Mouse (Mus musculus) hindbrain, embryonic 11.5 days (tissue): ENCODE measurements around the gene Ankle2. TPM values are rescaled to one million over a fixed set of nuclear protein-coding genes. Genes with fewer than 3 reads are reported as not detected.
A peak's percentile ranks its signal among the peaks of the same experiment; 100 is the strongest.

Experiments used
- ATAC-seq: fragments of 200-750 bp; cut with Nextera tagmentation; 2 replicates; pipeline ENCODE4 v1.8.0; 2017; ENCODE audit warnings: mild to moderate bottlenecking, moderate TSS enrichment, moderate library complexity; ENCODE audit not compliant: low FRiP score
- DNase-seq: peaks from one replicate; pipeline ENCODE4 v3.0.0-alpha.2; 2015; ENCODE audit warnings: low spot score
- H3K27ac ChIP-seq: fragments of 300-500 bp; sonication (generic); 2 replicates; pipeline ENCODE4 v1.5.1; 2014; ENCODE audit warnings: mild to moderate bottlenecking, low read depth, low read length
- H3K27me3 ChIP-seq: fragments of 300-500 bp; sonication (generic); 2 replicates; pipeline ENCODE4 v1.6.1; 2014; ENCODE audit warnings: mild to moderate bottlenecking, low read length, moderate library complexity, mixed read lengths; ENCODE audit not compliant: control insufficient read depth, insufficient read depth
- H3K36me3 ChIP-seq: fragments of 300-500 bp; sonication (generic); 2 replicates; pipeline ENCODE4 v1.6.1; 2014; ENCODE audit warnings: mild to moderate bottlenecking, low read length, moderate library complexity, mixed read lengths; ENCODE audit not compliant: control insufficient read depth, insufficient read depth
- H3K4me1 ChIP-seq: fragments of 300-500 bp; sonication (generic); replicated peaks from 2 replicates; pipeline ENCODE4 v1.6.1; 2014; ENCODE audit warnings: low read length, mixed read lengths; ENCODE audit not compliant: control insufficient read depth, insufficient read depth
- H3K4me2 ChIP-seq: fragments of 300-500 bp; sonication (generic); replicated peaks from 2 replicates; pipeline ENCODE4 v1.6.1; 2014; ENCODE audit warnings: mild to moderate bottlenecking, low read depth, low read length
- H3K4me3 ChIP-seq: fragments of 300-500 bp; sonication (generic); 2 replicates; pipeline ENCODE4 v1.5.1; 2014; ENCODE audit warnings: low read depth, low read length
- H3K9ac ChIP-seq: fragments of 300-500 bp; sonication (generic); 2 replicates; pipeline ENCODE4 v1.6.1; 2014; ENCODE audit warnings: low read depth, low read length
- H3K9me3 ChIP-seq: fragments of 300-500 bp; sonication (generic); 2 replicates; pipeline ENCODE4 v1.6.1; 2016; ENCODE audit warnings: low read length; ENCODE audit not compliant: control insufficient read depth
- WGBS: fragments of 180-500 bp; shearing (Covaris S2); extraction: QIAGEN DNeasy Blood & Tissue Kit; methylation state at CpG from one replicate; pipeline ENCODE4 v1.1.7; 2014; 5-methylcytosine and 5-hydroxymethylcytosine counted together
- polyA plus RNA-seq: library from polyadenylated mRNA; unstranded; fragments of >200 nt; fragmentation: Nextera tagmentation; extraction: Ambion mirVana; gene quantifications from 2 replicates; pipeline ENCODE4 v1.2.1, GENCODE M21; 2014

Ankle2 gene
- polyA plus RNA-seq, result 38.7 and 46.5 TPM in 2 replicates

GRCm38 (mm10) chr5:110230780-110231461 lies at the start of gene Ankle2:
Gene Ankle2, plus strand, starts transcription at chr5:110231004.
- under 1% methylated on average over 79 of the region's 81 CpGs for WGBS
- ATAC-seq, result peak; percentile 97

GRCm38 (mm10) chr5:110181716-110182115 lies 49.1 kb upstream of the Ankle2 start:
- H3K9me3 ChIP-seq, result no peaks in the 10 kb centered on the region
- H3K4me2 ChIP-seq, result no peak overlapping the region
- no peak overlapping the region for H3K4me3 ChIP-seq
- H3K27me3 ChIP-seq, result no peaks in the 10 kb centered on the region
- no peaks in the 10 kb centered on the region for H3K4me1 ChIP-seq
- 96% methylated on average over 5 of the region's 5 CpGs for WGBS
- ATAC-seq (no peak), DNase-seq (no peak)
- H3K27ac ChIP-seq, result no peak overlapping the region
- H3K36me3 ChIP-seq, result no peaks in the 10 kb centered on the region
- H3K9ac ChIP-seq, result no peak overlapping the region

More at GRCm38 (mm10) chr5:110230780-110231461, at the start of gene Ankle2:
- Histone ChIP-seq H3K27ac (peak within 1 kb of the TSS; percentile 93), H3K9ac (peak within 1 kb of the TSS; percentile 98), H3K4me1 (no peaks in the 10 kb centered on the region), H3K9me3 (no peaks in the 10 kb centered on the region), H3K36me3 (0 out of 2 replicates have a peak, but pooled peaks cover 3% of the 10 kb centered on the region), H3K27me3 (no peaks in the 10 kb centered on the region), H3K4me3 (peak within 1 kb of the TSS; percentile 95), H3K4me2 (peak within 1 kb of the TSS; percentile 61)
- DNase-seq, result peak; percentile 96

GRCm38 (mm10) chr5:110203164-110203895 lies 27.5 kb upstream of the Ankle2 start:
- no peaks in the 10 kb centered on the region for H3K4me1 ChIP-seq
- H3K36me3 ChIP-seq, result peaks cover 13% of the 10 kb centered on the region
- no peaks in the 10 kb centered on the region for H3K27me3 ChIP-seq
- 91% methylated on average over 10 of the region's 10 CpGs for WGBS
- H3K27ac ChIP-seq, result no peak overlapping the region
- no peak overlapping the region for H3K9ac ChIP-seq
- ATAC-seq (no peak), DNase-seq (peak; percentile 12)
- no peak overlapping the region for H3K4me2 ChIP-seq
- no peaks in the 10 kb centered on the region for H3K9me3 ChIP-seq
- H3K4me3 ChIP-seq, result no peak overlapping the region

- H3K27ac ChIP-seq, result no peak overlapping the region
- H3K4me2 ChIP-seq, result no peak overlapping the region
- no peak overlapping the region for H3K4me3 ChIP-seq
- no peaks in the 10 kb centered on the region for H3K9me3 ChIP-seq
- ATAC-seq (no peak), DNase-seq (no peak)
- WGBS, result 82% methylated on average over 6 of the region's 6 CpGs
- no peak overlapping the region for H3K9ac ChIP-seq
- H3K36me3 ChIP-seq, result peaks cover 13% of the 10 kb centered on the region
- no peaks in the 10 kb centered on the region for H3K27me3 ChIP-seq
- H3K4me1 ChIP-seq, result no peaks in the 10 kb centered on the region
Measured at GRCm38 (mm10) chr5:110204777-110205176, 26.0 kb upstream of the Ankle2 start.

- Histone ChIP-seq H3K4me2 (no peak overlapping the region), H3K4me1 (no peaks in the 10 kb centered on the region), H3K9ac (no peak overlapping the region), H3K27ac (no peak overlapping the region), H3K4me3 (no peak overlapping the region), H3K36me3 (peaks cover 5% of the 10 kb centered on the region; the same call in 1 of the 2 replicates), H3K27me3 (no peaks in the 10 kb centered on the region), H3K9me3 (no peaks in the 10 kb centered on the region)
- ATAC-seq (no peak), DNase-seq (no peak)
- 86% methylated on average over 2 of the region's 2 CpGs for WGBS
Measured at GRCm38 (mm10) chr5:110211312-110211711, 19.5 kb upstream of the Ankle2 start.

GRCm38 (mm10) chr5:110216780-110217179 lies 14.0 kb upstream of the Ankle2 start:
- WGBS, result 95% methylated on average over 3 of the region's 3 CpGs
- H3K4me3 ChIP-seq, result no peak overlapping the region
- H3K27me3 ChIP-seq, result no peaks in the 10 kb centered on the region
- H3K9me3 ChIP-seq, result no peaks in the 10 kb centered on the region
- H3K4me2 ChIP-seq, result no peak overlapping the region
- H3K9ac ChIP-seq, result no peak overlapping the region
- ATAC-seq, result no peak
- H3K4me1 ChIP-seq, result no peaks in the 10 kb centered on the region
- no peak overlapping the region for H3K27ac ChIP-seq
- no peak for DNase-seq
- H3K36me3 ChIP-seq, result 0 out of 2 replicates have a peak, but pooled peaks cover 2% of the 10 kb centered on the region

GRCm38 (mm10) chr5:110220331-110220730 lies 10.5 kb upstream of the Ankle2 start:
- H3K4me3 ChIP-seq, result no peak overlapping the region
- H3K36me3 ChIP-seq, result no peaks in the 10 kb centered on the region
- ATAC-seq (no peak), DNase-seq (no peak)
- no peak overlapping the region for H3K27ac ChIP-seq
- no peaks in the 10 kb centered on the region for H3K4me1 ChIP-seq
- no peaks in the 10 kb centered on the region for H3K27me3 ChIP-seq
- H3K4me2 ChIP-seq, result no peak overlapping the region
- H3K9me3 ChIP-seq, result no peaks in the 10 kb centered on the region
- H3K9ac ChIP-seq, result no peak overlapping the region
- 94% methylated on average over 4 of the region's 4 CpGs for WGBS

- no peak for DNase-seq
- Histone ChIP-seq H3K4me3 (no peak overlapping the region), H3K9me3 (no peaks in the 10 kb centered on the region), H3K4me2 (no peak overlapping the region), H3K27me3 (no peaks in the 10 kb centered on the region), H3K36me3 (no peaks in the 10 kb centered on the region), H3K27ac (no peak overlapping the region), H3K9ac (no peak overlapping the region), H3K4me1 (no peaks in the 10 kb centered on the region)
- ATAC-seq, result no peak
- 85% methylated on average over 6 of the region's 6 CpGs for WGBS
Measured at GRCm38 (mm10) chr5:110222757-110223156, 8.0 kb upstream of the Ankle2 start.
